Mouse (Mus musculus) urinary bladder, postnatal 10 days (tissue): Measurements from ENCODE around the gene Lpp.

ENCODE experiments used
- DNase-seq: peaks from one replicate; pipeline ENCODE4 v3.0.0; 2022; ENCODE audit warnings: low spot score

The Lpp gene

DNA sequence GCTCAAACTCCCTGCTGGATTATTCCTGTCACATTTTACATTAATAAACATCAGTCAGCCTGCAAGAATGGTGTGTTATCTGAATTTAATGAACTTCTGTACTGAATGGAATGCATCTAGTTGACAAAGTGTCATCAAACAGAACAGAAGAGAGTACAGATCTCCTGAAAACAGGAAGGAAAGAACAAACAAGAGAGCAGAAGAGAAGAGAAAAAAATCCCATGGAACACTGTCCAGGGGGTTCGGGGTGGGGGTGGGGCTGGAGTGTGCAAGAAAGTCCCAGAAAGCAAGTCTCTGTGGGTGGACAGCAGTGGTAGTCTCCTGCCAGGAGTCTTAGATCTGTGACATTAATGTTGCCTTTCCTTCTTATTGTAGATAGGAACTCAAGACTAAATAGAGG lies 412.8 kb downstream of the Lpp start:
- no peak for DNase-seq

DNA sequence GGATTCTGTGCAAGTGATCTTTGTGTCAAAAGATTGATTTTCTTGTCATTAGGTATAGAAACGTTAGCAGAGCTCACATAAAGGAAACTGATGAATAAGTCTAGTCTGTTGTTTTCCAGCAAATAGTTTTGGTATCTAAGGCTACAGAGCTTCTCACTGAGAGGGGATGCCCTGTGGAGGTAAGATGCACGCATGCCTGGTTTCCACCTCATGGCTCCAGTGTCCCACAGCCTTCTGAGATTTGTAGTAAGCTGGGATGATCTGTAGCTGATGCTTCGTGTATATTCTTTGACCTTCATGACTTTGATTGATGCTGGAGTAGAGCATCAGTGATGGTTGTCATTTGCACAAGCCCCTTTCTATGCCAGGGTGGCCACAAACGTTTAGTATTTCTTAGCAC lies 414.3 kb downstream of the Lpp start:
- no peak for DNase-seq

DNA sequence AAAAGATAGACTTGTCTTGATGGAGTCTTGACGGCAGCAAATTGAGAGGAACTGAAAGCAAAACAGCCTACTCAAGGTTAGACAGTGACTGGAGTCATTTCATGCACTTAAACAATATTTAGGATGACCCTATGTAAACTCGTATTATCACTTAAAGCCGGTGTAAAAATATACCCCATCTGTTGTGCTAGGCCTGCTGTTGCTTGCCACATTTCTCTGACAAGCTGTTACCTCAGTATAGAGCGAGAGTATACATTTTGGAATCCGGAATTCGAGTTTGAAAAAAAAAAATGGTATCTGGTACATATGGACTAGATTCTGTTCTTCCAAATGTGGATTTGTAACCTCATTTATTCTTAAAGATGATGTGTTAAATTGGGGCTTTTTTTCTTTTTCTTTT lies 416.5 kb downstream of the Lpp start:
- no peak for DNase-seq

DNA sequence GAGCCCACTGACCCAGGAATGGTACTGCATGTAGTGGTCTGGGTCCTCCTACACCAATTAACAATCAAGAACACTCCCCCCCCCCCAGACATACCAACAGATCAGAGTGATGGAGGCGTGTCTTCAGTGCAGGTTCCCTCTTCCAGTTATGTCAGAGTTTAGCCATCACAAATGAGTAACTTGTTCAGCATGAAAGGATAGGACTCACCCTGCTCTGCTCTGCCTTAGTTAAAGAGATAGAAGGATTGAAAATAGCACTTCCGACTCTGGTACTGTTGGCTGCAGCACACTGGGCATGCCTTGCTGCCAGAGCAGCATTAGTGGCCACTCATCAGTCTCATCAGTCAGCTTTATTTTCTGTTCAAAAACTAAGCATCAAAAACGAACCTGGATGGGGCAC lies 423.3 kb downstream of the Lpp start:
- DNase-seq = no peak

DNA sequence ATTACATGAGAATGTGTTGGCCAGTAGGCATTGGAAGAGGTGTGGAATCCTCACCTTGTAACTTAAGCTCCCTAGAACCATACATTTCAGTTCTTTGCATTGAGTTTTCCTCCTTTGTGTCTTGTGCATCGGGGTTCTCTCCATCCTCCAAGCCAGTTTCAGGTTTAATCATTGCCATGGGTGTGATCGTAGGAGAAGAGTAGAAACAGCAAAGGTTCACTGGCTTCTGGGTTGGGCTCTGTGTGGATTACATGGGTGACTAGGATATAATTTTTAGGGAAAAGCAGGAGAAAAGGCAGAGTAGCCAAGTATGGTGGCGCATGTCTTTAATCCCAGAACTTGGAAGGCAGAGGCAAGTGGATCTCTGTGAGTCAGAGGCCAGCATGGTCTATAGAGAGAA lies 424.1 kb downstream of the Lpp start:
- DNase-seq = no peak

DNA sequence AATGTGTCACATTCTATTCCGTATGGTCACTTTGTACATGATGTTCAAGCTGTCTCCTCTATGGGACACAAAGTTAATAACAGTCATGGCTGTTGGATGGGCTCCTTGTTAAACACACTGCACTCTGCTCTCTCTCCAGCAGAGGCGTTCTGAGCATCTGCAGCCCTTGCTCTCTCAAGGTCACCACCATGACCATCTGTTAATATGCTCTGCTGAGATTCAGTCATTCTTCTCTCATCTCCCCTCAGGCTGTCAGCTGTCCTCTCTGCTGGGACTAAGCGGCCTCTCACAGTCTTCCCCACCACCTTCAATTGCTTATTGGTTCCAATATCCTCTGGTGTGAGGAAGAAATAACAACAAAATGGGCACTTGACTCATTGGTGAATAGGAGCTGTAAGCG lies 425.8 kb downstream of the Lpp start:
- DNase-seq = no peak

DNA sequence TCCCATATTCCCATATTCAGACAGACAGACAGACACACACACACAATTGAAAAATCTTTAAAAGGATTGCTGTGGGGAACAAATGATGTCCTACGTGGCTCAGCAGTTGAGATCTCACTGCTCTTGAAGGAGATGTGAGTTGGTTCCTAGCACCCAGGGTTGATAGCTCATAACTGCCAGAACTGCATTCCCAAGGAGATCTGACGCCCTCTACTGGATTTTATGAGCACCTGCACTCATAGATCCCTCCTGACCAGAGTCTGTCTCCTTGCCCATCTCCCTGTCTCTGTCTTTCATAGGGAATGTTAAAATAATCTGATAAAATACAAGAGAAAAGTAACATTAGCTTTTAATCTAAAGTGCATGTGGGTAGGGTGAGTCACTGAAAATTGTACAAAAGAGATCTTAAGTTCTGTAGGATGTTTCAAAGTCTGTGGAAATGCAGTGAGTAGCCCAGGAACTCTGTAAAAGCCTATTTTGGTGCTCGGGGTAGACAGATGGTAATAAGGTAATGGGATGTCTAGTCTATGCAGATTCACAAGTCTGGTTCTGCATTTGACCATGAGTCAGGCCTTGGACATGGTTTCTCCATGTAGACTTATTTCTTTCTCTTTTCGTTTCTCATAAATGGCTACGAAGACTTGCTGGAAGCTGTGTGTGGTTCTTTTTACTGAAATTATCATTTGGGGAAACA lies 429.0 kb downstream of the Lpp start:
- no peak for DNase-seq

DNA sequence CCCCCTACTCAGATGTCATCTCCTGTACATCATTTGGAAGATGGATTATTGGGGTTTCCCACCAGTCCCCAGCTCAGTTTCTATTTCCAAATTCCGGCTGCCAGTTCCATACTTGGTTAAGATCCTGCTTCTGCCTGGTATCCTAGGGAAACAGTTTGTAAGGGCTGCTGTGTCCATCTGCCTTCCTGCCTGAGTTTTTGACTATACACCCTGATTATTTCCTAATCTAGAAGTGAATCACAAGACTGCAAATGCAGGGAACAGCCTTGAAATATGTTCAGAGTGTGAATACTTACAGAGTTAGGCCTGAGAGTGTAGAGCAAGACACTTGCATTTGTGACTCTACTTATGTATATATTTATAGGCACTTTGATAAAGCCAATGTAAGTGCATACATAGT lies 429.6 kb downstream of the Lpp start:
- DNase-seq = no peak

DNA sequence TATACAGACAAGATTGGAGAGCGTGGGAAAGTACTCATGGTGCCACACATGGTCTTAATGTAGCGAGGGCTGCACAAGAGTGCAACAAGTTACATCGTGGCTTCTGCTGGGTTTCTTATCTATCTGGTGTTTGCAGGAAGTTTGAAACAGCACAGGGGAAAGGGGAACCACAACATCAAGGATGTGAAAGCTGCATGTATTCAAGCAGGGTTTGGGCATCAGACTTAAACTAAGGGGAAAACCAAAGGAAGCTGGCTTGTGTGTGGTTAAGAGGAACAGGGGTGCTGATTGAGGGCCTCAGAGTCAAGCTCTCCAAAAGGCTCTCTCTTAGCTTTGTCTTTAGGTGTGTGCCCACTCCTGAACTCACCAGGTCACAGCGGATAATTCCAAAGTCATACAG lies 433.1 kb downstream of the Lpp start:
- no peak for DNase-seq

DNA sequence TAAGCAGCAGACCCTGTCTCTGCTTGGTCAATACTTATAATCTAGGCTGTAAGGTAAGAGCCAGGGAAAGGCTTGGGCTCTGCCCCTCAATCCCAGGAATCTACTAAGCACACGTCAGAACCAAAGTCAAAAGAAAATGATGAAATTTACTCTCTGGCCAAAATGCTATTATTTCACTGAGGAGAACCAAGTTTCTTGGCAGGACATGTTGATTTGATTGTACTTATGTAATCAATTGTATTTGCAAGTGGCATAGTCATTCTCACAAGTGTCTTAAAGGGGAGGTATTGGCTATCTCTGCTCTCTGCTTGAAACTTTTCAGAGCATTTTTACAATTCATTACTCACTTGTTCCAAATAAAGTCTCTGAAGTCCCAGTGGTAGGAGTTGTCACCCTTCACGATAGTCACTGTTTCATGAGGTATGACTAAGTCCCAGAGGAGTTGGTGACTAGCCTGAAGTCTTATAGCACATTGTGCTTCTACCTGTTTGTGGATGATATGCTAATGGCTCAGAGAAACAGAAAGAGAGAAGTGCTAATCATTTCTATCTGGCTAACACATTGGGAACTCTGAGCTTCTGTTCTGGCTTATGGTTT lies 435.0 kb downstream of the Lpp start:
- no peak for DNase-seq

DNA sequence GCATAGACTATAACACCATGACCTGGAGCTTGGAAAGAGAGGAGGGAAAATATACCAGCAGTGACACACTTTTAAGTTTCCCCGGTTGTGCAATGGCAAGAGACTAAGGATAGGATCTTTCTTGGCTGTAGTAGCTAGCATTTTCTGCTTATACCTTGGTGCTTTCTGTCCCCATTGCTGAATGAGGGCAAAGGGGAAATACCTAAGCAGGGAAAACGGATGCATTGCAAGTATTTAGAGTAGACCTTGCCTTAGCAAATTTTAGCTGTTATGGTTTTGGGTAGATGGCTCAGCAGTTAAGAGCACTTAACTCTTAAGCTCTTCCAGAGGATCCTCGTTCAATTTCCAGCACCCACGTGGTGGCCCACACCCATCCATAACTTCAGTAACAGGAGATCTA lies 436.6 kb downstream of the Lpp start:
- no peak for DNase-seq

DNA sequence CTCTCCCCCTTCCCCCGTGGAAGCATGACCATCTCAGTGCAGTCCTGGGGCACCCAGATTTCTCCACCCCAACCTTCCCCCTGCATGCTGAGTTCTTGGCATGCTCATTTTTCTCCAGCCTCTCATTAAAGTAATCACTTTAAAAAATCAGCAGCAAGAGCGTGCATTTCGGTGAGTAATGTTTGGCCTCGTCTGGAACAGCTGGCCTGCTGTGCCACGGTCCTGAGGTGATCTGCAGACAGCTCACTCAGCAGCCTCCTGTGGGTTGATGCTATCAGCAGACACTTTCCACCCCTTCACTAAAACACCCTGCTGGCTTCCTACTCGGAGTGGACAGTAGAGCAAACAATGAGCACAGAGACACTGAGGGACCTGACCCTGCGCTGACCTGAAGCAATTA lies 437.6 kb downstream of the Lpp start:
- DNase-seq = no peak

DNA sequence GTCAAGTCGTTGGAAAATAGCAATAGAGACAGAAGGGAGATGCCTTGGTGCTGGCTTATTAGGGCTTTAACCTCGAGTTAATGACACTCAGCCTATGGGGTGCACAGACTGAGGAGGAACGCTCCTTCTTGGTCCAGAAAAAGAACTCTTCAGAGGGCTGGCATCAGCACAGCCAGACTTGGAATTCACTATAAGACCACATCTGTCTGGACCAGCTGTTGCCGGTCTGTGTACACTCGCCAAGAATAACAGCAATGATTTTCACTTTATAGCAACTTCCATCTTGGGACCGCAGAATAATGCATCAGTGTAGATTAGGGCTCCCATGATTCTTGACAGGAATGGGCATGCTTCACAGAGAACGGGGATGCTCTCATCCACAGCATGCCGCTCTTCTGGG lies 439.9 kb downstream of the Lpp start:
- DNase-seq = no peak

DNA sequence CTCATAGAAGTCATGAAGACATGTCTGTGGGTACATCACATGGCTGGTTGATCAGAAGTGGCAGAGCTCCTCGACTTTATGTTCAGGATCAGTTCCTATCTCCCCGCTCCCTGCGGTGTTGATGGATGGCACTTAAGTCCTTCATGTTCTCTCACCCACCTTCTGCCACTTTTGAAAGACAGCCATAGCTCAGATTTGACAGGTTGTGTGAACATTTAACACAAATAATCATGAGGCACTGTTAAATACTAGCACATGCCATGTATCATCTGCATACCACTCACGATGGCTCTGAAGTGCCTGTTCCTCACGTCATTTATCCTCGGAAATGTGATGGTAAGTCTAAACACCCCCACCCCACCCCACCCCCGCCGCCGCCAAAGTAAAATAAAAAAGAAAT lies 441.2 kb downstream of the Lpp start:
- no peak for DNase-seq

DNA sequence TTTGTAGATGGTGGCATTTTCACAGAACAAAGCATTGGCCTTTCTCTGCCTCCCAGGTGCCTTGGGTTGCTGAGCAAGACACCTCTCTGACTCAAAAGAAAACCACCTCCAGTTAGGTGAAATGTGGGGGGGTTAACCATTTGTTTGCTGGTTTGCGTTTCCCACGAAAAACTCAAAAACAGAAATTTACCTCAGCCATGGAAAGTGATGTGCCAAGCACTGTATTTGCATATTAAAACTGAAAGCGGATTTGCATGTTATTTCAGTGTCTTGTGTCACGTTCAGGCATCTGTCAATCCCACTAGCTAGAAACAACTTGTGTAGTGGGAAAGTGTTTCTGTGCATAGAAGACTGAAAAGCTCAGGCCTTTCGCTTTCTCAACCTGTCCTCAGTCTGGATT lies 443.2 kb downstream of the Lpp start:
- no peak for DNase-seq

DNA sequence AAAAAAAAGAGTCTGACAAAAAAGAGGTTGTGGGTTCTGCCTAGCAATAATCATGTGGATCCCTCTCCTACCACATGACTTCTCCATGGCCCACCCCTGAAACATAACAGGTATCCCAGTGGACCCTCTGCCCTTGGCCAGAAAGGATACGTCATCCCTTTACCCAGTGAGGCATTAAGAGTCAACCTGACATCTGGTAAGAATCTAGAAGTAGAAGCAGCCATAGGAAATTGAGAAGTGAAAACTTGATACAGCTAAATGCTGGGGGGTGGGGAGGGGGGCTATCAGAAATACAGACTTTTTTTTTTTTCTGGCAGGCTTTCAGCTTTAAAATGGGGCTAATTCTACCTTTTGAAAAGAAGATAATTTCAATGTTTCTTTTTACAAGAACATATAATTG lies 445.7 kb downstream of the Lpp start:
- DNase-seq = no peak

DNA sequence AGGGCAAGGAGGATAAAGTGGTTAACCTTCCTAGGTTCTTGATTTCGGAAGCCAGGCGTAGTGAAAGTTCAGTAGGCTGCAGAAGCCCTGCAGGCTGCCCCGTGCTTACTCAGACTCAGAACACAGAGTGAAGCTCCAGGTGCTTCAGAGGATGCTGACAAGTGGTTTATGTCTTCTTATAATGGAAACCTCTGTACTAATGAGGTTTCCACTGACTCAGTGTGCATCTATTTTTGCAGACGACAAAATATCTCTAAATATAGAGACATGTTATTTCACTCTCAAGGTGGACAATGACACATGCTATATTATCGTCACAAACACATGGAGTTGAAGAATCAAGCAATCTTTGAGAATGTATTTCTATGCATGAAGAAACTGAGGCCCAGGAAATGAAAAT lies 446.8 kb downstream of the Lpp start:
- no peak for DNase-seq

DNA sequence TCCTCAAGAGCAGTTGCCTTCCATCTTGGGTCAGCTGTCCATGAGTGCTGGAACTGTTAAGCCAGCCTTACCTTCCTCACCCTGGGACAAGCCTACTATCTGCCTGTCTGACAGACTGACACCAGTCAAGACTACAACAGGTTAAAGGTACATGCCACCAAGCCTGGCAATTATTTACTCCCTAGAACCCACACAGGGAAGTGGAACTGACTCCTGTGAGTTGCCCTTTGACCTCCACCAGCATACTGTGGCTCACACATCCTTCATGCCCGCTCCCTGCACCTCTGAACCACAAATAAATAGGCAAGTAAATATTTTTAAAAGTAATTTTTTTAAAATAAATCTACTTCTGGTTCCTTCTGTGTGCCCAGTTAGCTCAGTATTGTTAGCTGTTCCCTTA lies 452.8 kb downstream of the Lpp start:
- no peak for DNase-seq

DNA sequence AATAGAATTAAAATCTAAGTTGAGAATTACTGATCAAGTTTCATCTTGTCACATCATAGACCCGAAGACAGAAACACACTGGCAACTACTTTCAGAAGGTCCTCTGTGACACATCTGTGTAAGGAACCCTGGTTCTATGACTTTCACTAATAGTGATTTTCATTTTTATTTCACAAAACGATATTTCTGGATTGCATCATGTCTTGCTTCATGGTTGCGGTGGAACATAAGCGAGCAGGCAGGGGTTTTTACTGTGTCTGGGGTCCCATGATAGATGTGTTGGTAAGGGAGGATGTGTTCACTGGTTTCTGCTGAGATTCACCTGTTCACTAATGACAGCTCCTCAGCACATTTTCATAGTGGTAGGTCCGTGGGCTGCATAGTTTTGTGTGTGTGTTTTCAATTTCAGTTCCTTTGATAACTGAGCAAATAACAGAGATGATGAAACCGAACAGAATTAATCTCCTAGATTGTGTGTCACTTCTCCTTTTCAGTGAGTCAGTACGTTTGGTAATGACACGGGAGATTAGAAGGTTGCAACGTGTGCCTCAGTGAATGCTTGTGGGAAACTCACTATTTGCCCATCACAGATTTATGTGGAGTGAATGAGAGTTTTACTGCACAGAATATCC lies 466.3 kb downstream of the Lpp start:
- DNase-seq = no peak

DNA sequence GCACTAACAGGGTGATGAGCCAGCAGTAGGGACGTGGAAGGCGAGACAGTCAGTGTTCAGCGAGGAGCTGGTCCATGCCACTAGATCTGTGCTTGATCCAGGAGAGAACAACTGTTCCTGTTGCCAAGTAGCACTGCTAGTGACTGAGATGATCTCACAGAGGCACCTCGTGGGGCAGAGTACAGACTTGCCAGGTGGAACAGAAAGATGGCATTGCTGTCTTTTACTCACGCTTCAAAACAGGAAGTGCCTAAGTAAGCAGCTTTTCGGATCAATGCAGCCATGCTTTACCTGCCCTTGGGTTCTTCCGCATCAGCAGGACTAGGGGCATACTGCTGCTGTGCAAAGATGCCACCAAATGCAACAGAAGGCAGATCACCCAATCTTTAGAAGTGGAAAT lies 467.1 kb downstream of the Lpp start:
- DNase-seq = no peak

DNA sequence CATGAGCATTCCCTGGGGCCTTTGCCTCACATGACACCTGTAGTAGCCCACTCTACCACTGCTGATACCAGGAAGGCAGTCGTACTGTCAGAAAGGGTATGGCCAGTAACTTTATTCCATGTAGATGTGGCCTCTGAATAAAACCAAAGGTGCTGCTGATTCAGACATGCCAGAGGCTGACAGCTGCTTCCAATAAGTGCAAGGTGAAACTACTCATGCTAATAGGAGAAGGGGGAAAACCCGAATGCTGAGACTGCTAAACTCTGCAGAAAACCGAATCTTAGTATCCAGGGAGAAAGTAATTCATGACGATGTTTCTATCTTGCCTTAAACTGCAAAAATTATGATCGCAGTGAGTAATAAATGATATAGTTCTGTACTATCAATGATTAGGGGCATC lies 468.1 kb downstream of the Lpp start:
- DNase-seq = no peak

DNA sequence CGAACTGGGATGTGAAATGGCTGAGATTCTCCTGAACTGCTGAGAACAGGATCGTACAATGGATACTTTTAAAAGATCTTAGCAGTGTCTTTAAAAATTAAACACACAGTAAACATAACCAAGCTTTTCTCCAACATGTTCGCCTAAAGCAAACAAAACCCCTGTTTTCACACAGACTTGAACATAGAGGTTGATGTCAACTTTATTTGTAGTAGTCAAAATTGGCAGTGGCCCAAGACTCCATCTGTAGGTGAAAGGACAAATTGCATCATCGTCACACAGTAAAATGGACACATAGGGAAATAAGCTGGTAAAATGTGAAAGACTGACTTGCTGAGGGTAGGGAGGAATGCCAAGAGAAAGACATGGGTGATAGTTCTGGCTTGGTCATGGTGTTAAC lies 480.9 kb downstream of the Lpp start:
- no peak for DNase-seq

DNA sequence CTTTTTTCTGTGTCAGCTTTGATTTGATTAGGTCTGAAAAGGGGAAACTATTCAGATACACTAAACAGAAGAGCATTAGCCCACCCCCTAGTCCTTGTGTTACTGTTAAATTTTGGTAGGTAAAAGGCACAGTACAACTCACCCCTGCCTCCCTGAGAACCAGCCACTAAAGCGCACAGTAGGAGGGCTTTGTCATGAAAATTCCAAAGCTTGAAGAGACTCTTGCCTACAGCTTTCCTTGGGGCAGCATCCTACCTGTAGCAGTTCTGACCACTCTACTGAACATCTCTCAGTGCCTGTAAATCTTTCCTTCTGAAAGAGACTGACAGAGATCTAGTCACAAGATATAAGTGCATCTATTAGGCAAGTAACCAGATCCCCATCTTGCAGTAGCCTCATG lies 482.4 kb downstream of the Lpp start:
- no peak for DNase-seq

DNA sequence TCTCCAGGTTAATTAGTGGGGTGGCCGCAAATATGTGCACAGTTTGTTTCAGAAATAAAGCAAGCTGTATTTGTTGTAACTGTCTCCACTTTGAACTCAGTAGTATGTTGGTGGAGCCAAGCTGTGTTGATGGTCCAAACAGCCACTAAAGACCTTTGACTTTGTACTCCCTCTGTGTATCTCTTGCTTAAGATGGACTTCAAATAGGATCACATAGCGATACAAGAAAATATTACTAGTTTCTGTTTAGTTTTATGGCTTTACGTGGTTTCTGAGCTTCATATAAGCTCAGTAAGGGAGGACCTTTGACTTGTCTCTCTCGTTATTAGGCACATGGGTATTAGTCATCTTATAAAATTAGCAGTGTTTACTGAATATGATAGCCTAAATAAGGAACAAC lies 485.7 kb downstream of the Lpp start:
- no peak for DNase-seq
